Mouse (Mus musculus) liver, embryonic 14.5 days (tissue): ENCODE measurements at regions not wholly inside any gene's neighbourhood (a gene's known extent, or its start where the extent isn't known, plus 50 kb on each side); places are given as distances from the start of the nearest gene placed in this dataset.
A peak's percentile ranks its signal among the peaks of the same experiment; 100 is the strongest.
"Not testable (repeated sequence)": the region's sequence is repeated elsewhere in the genome, so short reads cannot be mapped to it uniquely, and the experiment has no call there.

ENCODE experiments used
- ATAC-seq: fragments of 200-750 bp; cut with Nextera tagmentation; 2 replicates; pipeline ENCODE4 v1.8.0; 2017; ENCODE audit warnings: moderate number of reproducible peaks, mild to moderate bottlenecking, moderate library complexity; ENCODE audit not compliant: insufficient read depth
- DNase-seq, 3 experiments: peaks; one replicate each; pipeline ENCODE4 v3.0.0-alpha.2; 2012 to 2013; ENCODE audit warnings: low read depth in 3 of 3, low spot score in 3 of 3
- H3K27ac ChIP-seq: fragments of 300-500 bp; sonication (generic); 2 replicates; pipeline ENCODE4 v1.5.1; 2014; ENCODE audit warnings: moderate library complexity, mild to moderate bottlenecking, control low read depth, inconsistent platforms
- H3K27me3 ChIP-seq: fragments of 300-500 bp; sonication (generic); 2 replicates; pipeline ENCODE4 v1.6.1; 2014; ENCODE audit warnings: mild to moderate bottlenecking, low read length, moderate library complexity; ENCODE audit not compliant: control insufficient read depth, insufficient read depth
- H3K36me3 ChIP-seq: fragments of 300-500 bp; sonication (generic); replicated peaks from 2 replicates; pipeline ENCODE4 v1.6.1; 2014; ENCODE audit warnings: low read depth; ENCODE audit not compliant: control insufficient read depth, insufficient read depth
- H3K4me1 ChIP-seq, 2 experiments: fragments of 200-500 bp in 1 of 2; fragments of 300-500 bp in 1 of 2; sonication (generic) in 1 of 2; replicated peaks; 2 replicates each; pipeline ENCODE4 v1.6.1; 2012 to 2014; ENCODE audit warnings: antibody characterized with exemption in 1 of 2, inconsistent platforms in 1 of 2, low read length in 1 of 2; ENCODE audit not compliant: control insufficient read depth in 2 of 2, insufficient read depth in 2 of 2
- H3K4me2 ChIP-seq: fragments of 300-500 bp; sonication (generic); 2 replicates; pipeline ENCODE4 v1.6.1; 2014; ENCODE audit warnings: low read depth, mild to moderate bottlenecking, control low read depth, moderate library complexity
- H3K4me3 ChIP-seq, 2 experiments: fragments of 200-500 bp in 1 of 2; fragments of 300-500 bp in 1 of 2; sonication (generic) in 1 of 2; 2 replicates each; pipeline ENCODE4 v1.5.1; 2012 to 2014; ENCODE audit warnings: low read depth in 2 of 2, low read length in 2 of 2, mild to moderate bottlenecking in 2 of 2, control low read depth in 1 of 2, inconsistent platforms in 1 of 2, moderate library complexity in 1 of 2; ENCODE audit not compliant: insufficient read depth in 1 of 2
- H3K9ac ChIP-seq: fragments of 300-500 bp; sonication (generic); replicated peaks from 2 replicates; pipeline ENCODE4 v1.6.1; 2014; ENCODE audit warnings: mild to moderate bottlenecking, control low read depth, moderate library complexity
- H3K9me3 ChIP-seq: fragments of 300-500 bp; sonication (generic); 2 replicates; pipeline ENCODE4 v1.6.1; 2016; ENCODE audit warnings: low read length, mixed read lengths; ENCODE audit not compliant: control insufficient read depth
- WGBS: fragments of 180-500 bp; shearing (Covaris S2); extraction: QIAGEN DNeasy Blood & Tissue Kit; methylation state at CpG from one replicate; pipeline ENCODE4 v1.1.7; 2014; ENCODE audit not compliant: insufficient replicate concordance; 5-methylcytosine and 5-hydroxymethylcytosine counted together

- WGBS, result 33% methylated on average over 1 of the region's 1 CpGs
- H3K9me3 ChIP-seq, H3K27me3 ChIP-seq, DNase-seq, H3K9ac ChIP-seq, ATAC-seq, H3K27ac ChIP-seq, H3K36me3 ChIP-seq, H3K4me2 ChIP-seq, H3K4me3 ChIP-seq, H3K4me1 ChIP-seq: not testable (repeated sequence)
These were observed 78.3 kb upstream of the Gm904 start for GRCm38 (mm10) chr13:50564691-50565090.

GRCm38 (mm10) chr13:50578916-50579315 lies 64.1 kb upstream of the Gm904 start:
- not testable (repeated sequence) for H3K27me3 ChIP-seq, H3K4me1 ChIP-seq, DNase-seq, H3K27ac ChIP-seq, H3K4me2 ChIP-seq, H3K36me3 ChIP-seq, H3K4me3 ChIP-seq, H3K9ac ChIP-seq, H3K9me3 ChIP-seq
- peak; percentile 62 for ATAC-seq
- 35% methylated on average over 2 of the region's 4 CpGs for WGBS

GRCm38 (mm10) chr13:50590388-50590787 lies 52.6 kb upstream of the Gm904 start:
- not testable (repeated sequence) for H3K27me3 ChIP-seq, H3K9me3 ChIP-seq, H3K4me2 ChIP-seq, ATAC-seq, H3K36me3 ChIP-seq, H3K9ac ChIP-seq, H3K4me3 ChIP-seq, DNase-seq, H3K27ac ChIP-seq, H3K4me1 ChIP-seq
